Mouse (Mus musculus) liver, adult (tissue): ENCODE measurements around the gene Dcpp1.
"Not testable (repeated sequence)": the region's sequence is repeated elsewhere in the genome, so short reads cannot be mapped to it uniquely, and the experiment has no call there.

Experiments
- GATA4 ChIP-seq: IDR thresholded peaks from 2 replicates; pipeline ENCODE4 v1.6.1; 2014; ENCODE audit warnings: mild to moderate bottlenecking, low read length; ENCODE audit not compliant: insufficient replicate concordance

The Dcpp1 gene

DNA sequence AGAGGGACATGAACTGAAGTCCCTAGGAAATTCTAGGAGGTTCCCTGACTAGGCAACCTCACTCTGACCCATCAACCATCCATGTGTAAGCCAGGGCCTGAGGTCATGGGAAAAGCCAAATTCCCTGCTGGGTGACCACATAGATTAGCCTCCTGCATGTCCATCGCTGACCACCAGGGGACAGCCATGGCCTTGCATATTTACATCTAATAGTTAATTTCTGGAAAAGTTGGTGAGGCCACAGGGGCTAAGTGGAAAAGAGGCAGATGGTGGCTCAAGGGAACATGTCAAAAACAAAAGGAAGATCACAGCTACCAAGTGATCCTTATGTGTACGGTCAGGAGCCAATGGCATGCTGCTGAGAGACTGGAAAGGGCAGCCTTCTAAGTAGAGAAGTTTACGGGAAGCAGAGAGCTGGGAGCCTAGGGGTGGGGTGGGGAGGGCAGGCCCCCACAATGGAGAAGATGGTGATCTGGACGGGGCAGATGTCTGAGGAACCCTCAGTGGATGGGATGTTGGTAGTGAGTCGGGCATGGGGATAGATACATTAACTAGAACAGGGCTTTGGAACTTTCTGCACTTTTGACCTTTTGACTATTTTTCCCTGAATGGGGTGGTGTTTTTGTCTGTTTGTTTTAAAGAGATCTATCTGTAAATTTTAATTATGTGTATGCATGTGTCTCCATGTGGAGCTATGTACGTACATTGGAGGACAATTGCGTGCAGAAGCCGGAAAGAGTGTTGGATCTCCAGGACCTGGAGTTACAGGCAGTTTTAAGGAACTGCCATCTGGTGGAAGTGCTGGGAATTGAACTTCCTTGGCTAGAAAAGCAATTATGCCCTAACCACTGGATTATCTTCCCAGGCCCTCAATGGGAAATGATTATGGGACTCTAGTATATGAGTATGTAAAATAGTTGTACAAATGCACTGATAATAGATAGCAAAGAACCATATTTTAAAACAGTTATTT lies 6.5 kb upstream of the Dcpp1 start:
- TF ChIP-seq GATA4, result no peak

DNA sequence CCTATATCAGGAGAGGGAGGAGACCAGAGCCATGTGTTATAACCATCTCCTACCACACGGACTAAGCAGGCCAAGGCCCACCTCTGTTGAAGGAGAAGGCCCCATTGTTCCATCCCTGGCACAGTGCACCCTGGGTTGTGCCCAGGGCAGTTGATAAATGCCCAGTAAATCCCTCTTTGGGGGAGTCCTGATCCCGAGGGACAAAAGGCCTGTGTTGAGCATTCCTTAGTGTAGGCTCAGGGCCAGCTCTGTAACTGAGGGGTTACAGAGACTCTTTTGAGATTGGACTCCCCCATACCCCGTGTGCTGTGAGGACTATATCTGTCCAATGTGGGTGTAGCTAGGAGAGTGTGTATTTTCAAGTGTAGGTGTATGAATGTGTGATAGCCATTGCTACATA lies 3.9 kb upstream of the Dcpp1 start:
- no peak for TF ChIP-seq GATA4

GRCm38 (mm10) chr17:23877166-23877565 lies 3.5 kb upstream of the Dcpp1 start:
- no peak for TF ChIP-seq GATA4

DNA sequence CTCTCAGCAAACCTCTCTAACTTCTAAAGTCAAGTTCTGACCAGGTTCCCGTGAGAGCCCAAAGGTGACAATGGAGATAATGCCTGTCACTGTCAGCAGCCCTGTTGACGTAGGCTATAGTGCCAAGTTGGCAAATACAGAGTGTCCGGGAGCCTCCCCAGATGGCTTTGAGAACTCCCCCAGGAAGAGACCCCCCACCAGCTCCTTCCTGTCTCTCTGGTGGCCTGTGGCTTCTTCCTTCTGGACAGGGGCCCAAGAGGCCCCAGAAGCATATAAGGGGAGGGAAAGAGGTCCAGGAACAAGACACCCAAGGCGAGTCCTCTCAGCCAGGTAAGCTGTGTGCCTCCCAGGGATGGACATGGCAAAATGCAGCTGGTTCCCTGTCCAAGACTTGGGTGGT lies 36.5 kb downstream of the Dcpp1 start, which contains the start of gene Dcpp3:
Gene Dcpp3, plus strand, starts transcription at position 301 of the 400 bp plus-strand sequence.
- not testable (repeated sequence) for TF ChIP-seq GATA4

- TF ChIP-seq GATA4, result peak; percentile 10; the same call in 1 of the 2 replicates
Measured at GRCm38 (mm10) chr17:23924531-23925007, 43.9 kb downstream of the Dcpp1 start.

- no peak for TF ChIP-seq GATA4
Measured at GRCm38 (mm10) chr17:23925090-23925493, 44.4 kb downstream of the Dcpp1 start.

- TF ChIP-seq GATA4, result no peak
Measured at GRCm38 (mm10) chr17:23931157-23931556, 50.5 kb downstream of the Dcpp1 start.
